Mouse (Mus musculus): ENCODE measurements around the gene Zpld1.

Zpld1 gene

DNA sequence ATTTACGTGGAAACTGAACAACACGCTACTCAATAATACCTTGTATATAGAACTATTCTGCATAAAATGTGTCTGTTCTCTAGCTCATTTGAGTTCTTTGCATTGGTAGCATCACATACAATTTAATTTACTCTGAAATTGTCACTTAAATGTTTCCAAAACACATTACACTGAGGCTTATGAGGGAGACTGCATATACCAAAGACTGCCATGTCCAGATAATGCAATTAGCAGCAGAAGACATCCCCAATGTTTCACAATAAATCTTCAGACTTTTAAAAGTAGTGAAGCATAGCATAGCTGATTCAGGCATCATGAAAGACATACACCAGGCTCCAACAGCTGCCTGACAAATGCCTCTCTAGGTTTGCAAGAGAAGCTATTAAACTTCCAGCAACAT, at the start of gene Zpld1:
Gene Zpld1, minus strand, starts transcription at position 101 of the 400 bp plus-strand sequence.
- DNase-seq: no peak

DNA sequence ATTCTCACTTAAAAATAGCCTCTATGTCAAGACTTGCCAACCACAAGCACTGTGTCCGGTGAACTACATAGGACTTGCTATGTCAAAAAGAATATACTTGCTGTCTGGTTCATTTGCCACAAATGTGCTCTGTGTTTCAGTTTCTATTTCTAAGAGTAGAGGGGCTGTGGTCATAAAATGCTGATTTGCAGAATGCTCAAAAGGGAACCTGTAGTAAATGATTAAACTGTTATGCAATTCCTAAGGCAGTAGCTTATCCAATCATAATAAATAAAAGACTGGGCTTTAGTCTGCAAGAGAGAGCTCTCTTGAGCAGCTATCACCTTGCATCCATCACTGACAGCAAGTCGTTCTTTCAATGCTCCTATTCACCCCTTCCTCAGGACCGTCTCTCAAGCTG, 47.9 kb upstream of the Zpld1 start:
- no peak for DNase-seq

DNA sequence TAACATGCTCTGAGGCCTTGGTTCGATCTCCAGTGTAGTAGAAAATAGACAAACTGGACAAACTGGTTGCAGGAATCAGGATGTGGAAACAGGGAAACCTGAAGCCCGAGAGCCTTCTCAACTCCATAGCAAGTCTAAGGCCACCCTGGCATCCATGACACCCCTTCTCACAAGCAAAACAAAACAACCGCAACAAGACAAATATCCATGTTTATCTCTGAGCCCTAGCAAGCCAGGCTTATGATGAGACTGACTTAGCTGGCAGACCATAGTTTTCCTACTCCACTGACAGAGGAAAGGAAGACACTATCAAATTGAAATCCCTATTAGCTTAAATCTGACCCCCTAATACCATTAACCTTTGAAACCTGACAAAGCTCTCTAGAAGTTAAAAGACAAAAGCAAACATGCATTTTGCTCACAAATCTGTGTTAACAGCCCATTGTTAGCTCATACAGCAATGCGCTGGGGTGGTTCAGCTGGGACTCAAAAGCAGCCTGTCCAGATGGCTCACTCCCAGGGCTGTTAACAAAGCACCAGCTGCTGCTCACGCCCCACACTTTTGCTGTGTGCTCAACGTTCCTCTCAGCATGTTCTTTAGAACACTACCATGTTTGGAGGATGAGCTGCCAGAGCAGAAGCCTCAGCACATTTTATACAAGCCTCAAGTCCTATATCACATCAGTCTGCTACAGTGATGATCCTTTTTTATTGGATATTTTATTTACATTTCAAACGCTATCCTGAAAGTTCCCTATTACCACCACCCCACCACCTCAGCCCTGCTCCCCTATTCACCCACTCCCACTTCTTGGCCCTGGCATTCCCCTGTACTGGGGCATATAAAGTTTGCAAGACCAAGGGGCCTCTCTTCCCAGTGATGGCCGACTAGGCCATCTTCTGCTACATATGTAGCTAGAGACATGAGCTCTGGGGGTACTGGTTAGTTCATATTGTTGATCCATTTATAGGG, 24.0 kb upstream of the Zpld1 start:
- no peak for DNase-seq

- DNase-seq: no peak
Measured at GRCm38 (mm10) chr16:55316996-55317395, 19.2 kb upstream of the Zpld1 start.

GRCm38 (mm10) chr16:55312106-55312505, 14.3 kb upstream of the Zpld1 start:
- no peak for DNase-seq

DNA sequence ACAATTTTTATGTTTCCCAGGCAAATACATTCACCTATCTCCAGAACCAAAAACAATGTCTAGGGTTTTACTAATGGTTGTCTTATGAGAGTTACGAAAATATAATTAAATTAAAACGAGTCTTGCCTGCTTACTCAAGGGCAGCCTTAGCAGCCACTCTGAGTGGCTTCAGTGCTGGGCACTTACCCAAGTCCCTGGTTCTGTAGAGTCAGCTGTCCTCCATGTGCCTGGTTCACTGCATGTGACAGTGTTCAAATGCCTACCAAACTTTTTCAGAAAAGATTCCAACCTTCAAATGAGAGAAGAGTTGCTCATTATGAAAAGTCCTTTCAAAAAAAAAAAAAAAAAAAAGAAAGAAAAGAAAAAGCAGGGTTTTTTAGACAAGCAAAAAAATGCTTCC, 15.1 kb downstream of the Zpld1 start:
- peak; percentile 50 for DNase-seq

DNA sequence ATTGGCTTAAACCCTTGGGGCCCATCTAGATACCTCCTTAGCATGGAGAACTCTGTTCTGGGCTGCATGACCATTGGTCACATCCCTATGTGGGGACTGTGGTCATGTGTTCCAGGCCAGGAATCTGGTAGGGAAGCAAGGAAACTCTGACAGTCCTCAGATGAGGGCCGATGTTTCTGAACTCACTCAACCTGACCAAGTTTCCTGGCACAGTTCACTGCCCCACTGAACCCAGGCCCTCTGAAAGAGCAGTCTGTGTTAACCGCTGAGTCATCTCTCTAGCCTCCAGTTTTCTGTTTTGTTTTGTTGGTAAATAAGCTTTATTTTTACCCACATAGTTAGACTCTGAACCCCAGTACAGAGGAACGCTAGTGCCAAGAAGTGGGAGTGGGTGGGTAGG, 20.3 kb downstream of the Zpld1 start:
- DNase-seq: peak; percentile 59 to 78

GRCm38 (mm10) chr16:55265281-55265680, 32.5 kb downstream of the Zpld1 start:
- no peak for DNase-seq

DNA sequence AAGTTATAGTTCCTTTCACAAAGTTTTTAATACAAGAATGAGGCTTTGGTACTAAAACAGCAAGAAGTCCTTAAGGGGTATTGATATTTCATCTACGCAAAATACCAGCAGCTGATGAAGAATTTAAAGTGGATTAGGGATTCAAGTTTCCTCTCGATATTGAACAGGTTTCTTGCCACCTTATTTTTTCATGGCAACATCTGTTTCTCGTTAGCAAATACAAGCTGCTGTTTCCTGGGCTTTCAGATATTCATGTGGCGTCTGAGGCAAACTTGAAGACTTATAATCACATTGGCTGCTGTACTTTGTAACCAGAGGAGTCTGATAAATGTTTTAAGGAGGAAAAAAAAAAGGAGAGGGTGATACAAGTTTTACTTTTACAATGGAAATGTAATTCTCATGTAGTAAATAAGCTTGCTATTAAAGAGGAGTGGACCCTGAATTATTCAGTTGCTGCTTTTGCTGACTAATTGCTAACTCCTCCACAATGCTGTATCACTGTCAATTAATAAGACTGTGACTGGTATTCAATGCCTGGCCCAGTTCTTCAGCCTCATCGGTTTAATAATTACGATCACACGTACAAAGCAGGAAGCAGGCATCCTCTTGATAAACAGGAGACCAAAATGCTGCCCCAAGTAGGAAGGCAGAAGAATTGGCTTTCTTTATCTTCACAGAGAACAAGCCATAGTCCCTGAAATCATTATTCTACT, 36.8 kb downstream of the Zpld1 start:
- no peak for DNase-seq

DNA sequence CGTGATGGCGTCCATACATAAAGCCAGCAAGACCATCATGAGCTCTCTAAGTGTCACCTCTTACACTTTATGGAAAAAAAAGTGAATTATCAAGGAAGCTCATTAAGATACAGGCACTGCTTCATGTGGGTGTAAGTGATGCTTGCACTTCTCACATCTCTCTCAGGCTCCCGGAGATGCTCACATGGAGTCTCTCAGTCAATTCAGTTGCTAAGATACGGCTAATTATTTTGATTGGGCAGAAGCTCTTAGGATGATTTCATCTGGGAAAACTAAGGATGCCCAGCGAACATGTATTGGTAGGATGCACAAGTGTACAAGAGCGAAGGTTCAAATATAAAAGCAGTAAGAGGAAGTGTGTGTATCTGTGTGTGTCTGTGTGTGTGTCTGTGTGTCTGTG, 38.1 kb downstream of the Zpld1 start:
- no peak for DNase-seq

- no peak for DNase-seq
Measured at GRCm38 (mm10) chr16:55240996-55241395, 56.8 kb downstream of the Zpld1 start.

GRCm38 (mm10) chr16:55228995-55229622, 68.7 kb downstream of the Zpld1 start:
- DNase-seq: no peak

DNA sequence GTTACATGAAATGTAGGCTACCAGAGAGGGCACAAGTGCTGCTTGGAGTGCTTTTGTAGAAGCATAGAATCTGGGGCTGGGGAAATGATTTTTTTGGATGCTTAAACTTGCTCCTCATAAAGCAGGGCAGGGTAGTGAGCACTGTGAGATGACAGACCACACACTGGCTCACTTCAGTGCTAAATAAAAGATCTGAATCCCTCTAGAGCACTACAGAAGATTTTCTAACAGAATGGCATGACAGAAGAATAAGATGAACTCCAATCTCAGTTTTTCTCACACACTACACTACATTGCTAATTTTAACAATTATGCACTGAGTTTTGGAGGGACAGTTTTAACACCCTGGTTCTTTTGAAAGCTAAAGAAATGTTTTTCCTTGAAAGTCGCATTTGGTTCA, 93.8 kb downstream of the Zpld1 start:
- DNase-seq: no peak

DNA sequence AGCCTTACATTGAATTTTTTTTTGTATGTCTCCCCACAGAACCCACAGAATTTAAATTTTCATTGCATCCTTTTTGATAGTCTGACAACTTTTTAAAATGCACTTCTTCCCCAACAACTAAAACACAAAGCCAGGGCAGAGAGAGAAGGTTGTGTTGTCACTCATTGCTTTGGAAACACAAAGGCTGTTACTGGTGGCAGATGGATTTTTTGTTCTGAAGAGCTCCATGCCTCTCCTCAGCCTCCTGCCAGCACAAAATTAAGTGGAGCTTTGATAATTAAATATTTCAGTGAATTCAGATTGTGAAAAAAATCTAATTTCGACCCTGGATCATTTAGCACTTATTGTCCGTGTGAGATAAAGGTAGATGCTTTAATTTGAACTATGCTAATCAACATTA, 107.4 kb downstream of the Zpld1 start:
- DNase-seq: no peak

GRCm38 (mm10) chr16:55185370-55185769, 112.4 kb downstream of the Zpld1 start:
- DNase-seq: no peak

All from kidney, postnatal 25 days (tissue).